Mouse (Mus musculus) limb, embryonic 12.5 days (tissue): Measurements from ENCODE around the gene Gm10220. TPM values are rescaled to one million over a fixed set of nuclear protein-coding genes. Genes with fewer than 3 reads are reported as not detected.
"Not testable (repeated sequence)": the region's sequence is repeated elsewhere in the genome, so short reads cannot be mapped to it uniquely, and the experiment has no call there.

Experiments used
- ATAC-seq: fragments of 200-750 bp; cut with Nextera tagmentation; 2 replicates; pipeline ENCODE4 v1.8.0; 2017; ENCODE audit warnings: low read depth, moderate TSS enrichment; ENCODE audit not compliant: insufficient number of reproducible peaks, insufficient read depth, low FRiP score, low TSS enrichment
- H3K27ac ChIP-seq: fragments of 300-500 bp; sonication (generic); 2 replicates; pipeline ENCODE4 v1.5.1; 2016; ENCODE audit warnings: mild to moderate bottlenecking, moderate library complexity
- H3K27me3 ChIP-seq: fragments of 300-500 bp; sonication (generic); 2 replicates; pipeline ENCODE4 v1.6.1; 2016; ENCODE audit warnings: mild to moderate bottlenecking, moderate library complexity
- H3K36me3 ChIP-seq: fragments of 300-500 bp; sonication (generic); 2 replicates; pipeline ENCODE4 v1.6.1; 2016; ENCODE audit warnings: mild to moderate bottlenecking, moderate library complexity
- H3K4me1 ChIP-seq: fragments of 300-500 bp; sonication (generic); replicated peaks from 2 replicates; pipeline ENCODE4 v1.6.1; 2016
- H3K4me2 ChIP-seq: fragments of 300-500 bp; sonication (generic); 2 replicates; pipeline ENCODE4 v1.6.1; 2016; ENCODE audit warnings: mild to moderate bottlenecking, moderate library complexity
- H3K4me3 ChIP-seq: fragments of 300-500 bp; sonication (generic); replicated peaks from 2 replicates; pipeline ENCODE4 v1.5.1; 2016; ENCODE audit warnings: mild to moderate bottlenecking
- H3K9ac ChIP-seq: fragments of 300-500 bp; sonication (generic); replicated peaks from 2 replicates; pipeline ENCODE4 v1.6.1; 2016; ENCODE audit warnings: mild to moderate bottlenecking, moderate library complexity
- H3K9me3 ChIP-seq: fragments of 300-500 bp; sonication (generic); 2 replicates; pipeline ENCODE4 v1.6.1; 2016; ENCODE audit warnings: mild to moderate bottlenecking, moderate library complexity
- WGBS: fragments of 180-500 bp; shearing (Covaris S2); methylation state at CpG from one replicate; pipeline ENCODE4 v1.1.7; 2016; 5-methylcytosine and 5-hydroxymethylcytosine counted together
- polyA plus RNA-seq: library from polyadenylated mRNA; unstranded; fragments of >200 nt; fragmentation: Nextera tagmentation; extraction: Ambion mirVana; gene quantifications from 2 replicates; pipeline ENCODE4 v1.2.1, GENCODE M21; 2016

The Gm10220 gene
- polyA plus RNA-seq: 0.14 TPM in 1 of 2 replicates, not detected in the other

GRCm38 (mm10) chr5:26121321-26121720 is at the start of gene Gm10220:
Gene Gm10220 (minus strand): TSS chr5:26121421.
- not testable (repeated sequence) for H3K36me3 ChIP-seq, H3K9ac ChIP-seq, H3K9me3 ChIP-seq, H3K4me3 ChIP-seq, H3K4me2 ChIP-seq, ATAC-seq, H3K4me1 ChIP-seq, H3K27ac ChIP-seq, H3K27me3 ChIP-seq
- no CpG with 5 or more reads among the region's 3 CpGs for WGBS

DNA sequence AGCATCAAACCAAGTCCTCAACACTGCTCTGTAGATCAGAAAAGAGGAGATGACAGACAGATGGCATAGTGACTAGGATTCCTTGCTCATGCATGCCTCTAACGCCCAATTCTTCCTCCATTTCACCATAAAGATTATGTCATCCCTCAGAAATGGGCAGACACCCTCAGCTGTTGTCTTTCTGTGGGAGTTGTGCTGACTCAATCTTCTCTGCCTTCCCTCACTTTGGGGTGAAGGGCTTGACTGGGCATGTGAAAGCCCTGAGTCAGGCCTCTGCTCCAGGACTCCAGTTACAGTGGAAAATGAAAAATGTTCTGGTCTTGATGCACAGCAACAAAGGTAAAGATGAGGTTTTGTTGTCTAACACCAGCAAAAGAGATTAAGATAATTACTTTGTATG is 48.6 kb upstream of the Gm10220 start:
- 81% methylated on average over 1 of the region's 1 CpGs for WGBS
- H3K4me3 ChIP-seq: no peak overlapping the region
- H3K4me1 ChIP-seq: no peaks in the 10 kb centered on the region
- no peak overlapping the region for H3K27ac ChIP-seq
- no peaks in the 10 kb centered on the region for H3K9me3 ChIP-seq
- no peak overlapping the region for H3K4me2 ChIP-seq
- ATAC-seq: no peak
- no peak overlapping the region for H3K9ac ChIP-seq
- no peaks in the 10 kb centered on the region for H3K27me3 ChIP-seq
- no peaks in the 10 kb centered on the region for H3K36me3 ChIP-seq

DNA sequence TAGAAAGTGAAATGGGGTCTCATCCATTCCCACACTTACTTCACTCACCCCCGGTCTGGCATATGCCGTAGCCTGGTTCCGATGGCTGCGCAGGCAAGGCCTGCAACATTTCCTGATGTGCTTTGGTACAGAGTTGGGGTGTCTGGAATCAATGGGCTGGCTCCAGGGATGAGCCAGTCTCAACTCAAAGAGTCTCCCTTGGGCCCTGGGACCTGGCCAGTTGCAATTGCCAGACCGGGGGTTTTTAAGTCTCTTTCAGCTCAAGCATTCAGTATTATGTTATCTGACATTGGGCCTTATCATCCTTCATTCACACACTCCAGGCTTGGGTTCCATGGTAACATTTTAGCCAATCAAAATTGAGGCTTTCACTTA is 44.6 kb upstream of the Gm10220 start:
- H3K9me3 ChIP-seq: no peaks in the 10 kb centered on the region
- WGBS: 85% methylated on average over 5 of the region's 5 CpGs
- H3K27me3 ChIP-seq: no peaks in the 10 kb centered on the region
- H3K27ac ChIP-seq: no peak overlapping the region
- H3K9ac ChIP-seq: no peak overlapping the region
- no peak overlapping the region for H3K4me3 ChIP-seq
- no peak for ATAC-seq
- no peak overlapping the region for H3K4me2 ChIP-seq
- H3K36me3 ChIP-seq: no peaks in the 10 kb centered on the region
- no peaks in the 10 kb centered on the region for H3K4me1 ChIP-seq

GRCm38 (mm10) chr5:26165036-26165790 is 44.0 kb upstream of the Gm10220 start:
- no peak for ATAC-seq
- no peaks in the 10 kb centered on the region for H3K9me3 ChIP-seq
- H3K4me2 ChIP-seq: no peak overlapping the region
- no peaks in the 10 kb centered on the region for H3K36me3 ChIP-seq
- H3K27ac ChIP-seq: no peak overlapping the region
- H3K9ac ChIP-seq: no peak overlapping the region
- no peak overlapping the region for H3K4me3 ChIP-seq
- no peaks in the 10 kb centered on the region for H3K27me3 ChIP-seq
- WGBS: 79% methylated on average over 8 of the region's 8 CpGs
- no peaks in the 10 kb centered on the region for H3K4me1 ChIP-seq

- H3K36me3 ChIP-seq: no peaks in the 10 kb centered on the region
- no peak overlapping the region for H3K4me2 ChIP-seq
- H3K4me3 ChIP-seq: no peak overlapping the region
- no peaks in the 10 kb centered on the region for H3K27me3 ChIP-seq
- no peak overlapping the region for H3K9ac ChIP-seq
- no peaks in the 10 kb centered on the region for H3K4me1 ChIP-seq
- 83% methylated on average over 10 of the region's 10 CpGs for WGBS
- H3K27ac ChIP-seq: no peak overlapping the region
- no peaks in the 10 kb centered on the region for H3K9me3 ChIP-seq
- no peak for ATAC-seq
Measured at GRCm38 (mm10) chr5:26157396-26158170, 36.4 kb upstream of the Gm10220 start.

- Histone ChIP-seq H3K36me3 (no peaks in the 10 kb centered on the region), H3K4me2 (no peak overlapping the region), H3K27me3 (no peaks in the 10 kb centered on the region), H3K9me3 (no peaks in the 10 kb centered on the region), H3K4me1 (no peaks in the 10 kb centered on the region), H3K4me3 (no peak overlapping the region), H3K9ac (no peak overlapping the region), H3K27ac (no peak overlapping the region)
- no peak for ATAC-seq
- WGBS: 63% methylated on average over 6 of the region's 6 CpGs
Measured at GRCm38 (mm10) chr5:26142891-26143290, 21.7 kb upstream of the Gm10220 start.

DNA sequence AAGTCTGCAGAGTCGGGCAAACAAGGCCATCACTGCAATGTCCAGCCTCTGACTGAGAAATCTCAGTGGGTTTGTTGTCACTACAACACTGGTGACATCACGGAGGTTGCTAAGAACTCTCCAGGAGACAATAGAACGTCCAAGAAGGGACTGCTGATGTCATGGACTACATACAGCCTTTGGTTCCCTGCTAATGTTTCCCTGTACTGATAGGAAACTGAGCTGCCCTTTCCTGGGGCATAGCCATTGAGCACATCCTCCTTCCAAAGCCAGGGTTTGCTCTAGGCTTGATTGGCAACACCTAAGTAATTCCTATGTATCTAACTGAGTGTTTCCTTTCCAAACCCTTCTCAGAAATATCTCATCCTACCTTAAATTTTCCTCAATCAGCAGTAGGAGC is 16.0 kb downstream of the Gm10220 start, which contains the start of gene 5031410I06Rik:
Gene 5031410I06Rik (minus strand): TSS at position 101 of the 400 bp plus-strand sequence.
- WGBS: no CpG with 5 or more reads among the region's 3 CpGs
- not testable (repeated sequence) for H3K9ac ChIP-seq

GRCm38 (mm10) chr5:26089191-26089590 is 32.0 kb downstream of the Gm10220 start, which contains the start of gene Gm10471:
Gene Gm10471 (minus strand): TSS chr5:26089291.
- H3K4me1 ChIP-seq, H3K27ac ChIP-seq, H3K27me3 ChIP-seq, H3K9me3 ChIP-seq, H3K36me3 ChIP-seq, ATAC-seq, H3K9ac ChIP-seq, H3K4me3 ChIP-seq, H3K4me2 ChIP-seq: not testable (repeated sequence)
- 65% methylated on average over 1 of the region's 1 CpGs for WGBS

More for the DNA sequence above, 16.0 kb downstream of the Gm10220 start, which contains the start of gene 5031410I06Rik:
- not testable (repeated sequence) for H3K36me3 ChIP-seq, H3K4me3 ChIP-seq, H3K27ac ChIP-seq, H3K9me3 ChIP-seq, H3K27me3 ChIP-seq, H3K4me1 ChIP-seq, H3K4me2 ChIP-seq, ATAC-seq

GRCm38 (mm10) chr5:26079023-26079422 is 42.2 kb downstream of the Gm10220 start:
- H3K4me3 ChIP-seq, H3K9ac ChIP-seq, H3K4me2 ChIP-seq, H3K27me3 ChIP-seq, H3K36me3 ChIP-seq, H3K9me3 ChIP-seq, H3K27ac ChIP-seq, ATAC-seq, H3K4me1 ChIP-seq: not testable (repeated sequence)

- Histone ChIP-seq H3K4me1 (no peaks in the 10 kb centered on the region), H3K4me2 (no peak overlapping the region), H3K27me3 (no peaks in the 10 kb centered on the region), H3K27ac (no peak overlapping the region), H3K36me3 (no peaks in the 10 kb centered on the region), H3K9ac (no peak overlapping the region), H3K4me3 (no peak overlapping the region), H3K9me3 (0 out of 2 replicates have a peak, but pooled peaks cover 7% of the 10 kb centered on the region)
- ATAC-seq: no peak
- 85% methylated on average over 24 of the region's 24 CpGs for WGBS
Measured at GRCm38 (mm10) chr5:26070716-26071115, 50.5 kb downstream of the Gm10220 start.
